Mouse (Mus musculus) forebrain, postnatal 0 days (tissue): Measurements from ENCODE around the gene Nudt16l1. TPM values are rescaled to one million over a fixed set of nuclear protein-coding genes. Genes with fewer than 3 reads are reported as not detected.

Experiments
- ATAC-seq: fragments of 200-750 bp; cut with Nextera tagmentation; 2 replicates; pipeline ENCODE4 v1.8.0; 2017; ENCODE audit warnings: mild to moderate bottlenecking, moderate library complexity
- DNase-seq: peaks from one replicate; pipeline ENCODE4 v3.0.0-alpha.2; 2015
- H3K27ac ChIP-seq: fragments of 300-500 bp; sonication (generic); 2 replicates; pipeline ENCODE4 v1.5.1; 2014; ENCODE audit warnings: low read depth, mild to moderate bottlenecking, antibody characterized with exemption, low read length, moderate library complexity, mixed read lengths
- H3K27me3 ChIP-seq: fragments of 300-500 bp; sonication (generic); 2 replicates; pipeline ENCODE4 v1.6.1; 2014; ENCODE audit warnings: mild to moderate bottlenecking, low read length, mixed read lengths; ENCODE audit not compliant: insufficient read depth
- H3K36me3 ChIP-seq: fragments of 300-500 bp; sonication (generic); 2 replicates; pipeline ENCODE4 v1.6.1; 2014; ENCODE audit warnings: mild to moderate bottlenecking, moderate library complexity; ENCODE audit not compliant: insufficient read depth
- H3K4me1 ChIP-seq: fragments of 300-500 bp; sonication (generic); 2 replicates; pipeline ENCODE4 v1.6.1; 2014; ENCODE audit warnings: antibody characterized with exemption; ENCODE audit not compliant: insufficient read depth
- H3K4me2 ChIP-seq: fragments of 300-500 bp; sonication (generic); 2 replicates; pipeline ENCODE4 v1.6.1; 2014; ENCODE audit warnings: low read depth, mild to moderate bottlenecking, moderate library complexity
- H3K4me3 ChIP-seq: fragments of 300-500 bp; sonication (generic); 2 replicates; pipeline ENCODE4 v1.5.1; 2014; ENCODE audit warnings: low read depth, low read length, mixed read lengths
- H3K9ac ChIP-seq: fragments of 300-500 bp; sonication (generic); 2 replicates; pipeline ENCODE4 v1.6.1; 2014; ENCODE audit warnings: mild to moderate bottlenecking
- H3K9me3 ChIP-seq: fragments of 300-500 bp; sonication (generic); 2 replicates; pipeline ENCODE4 v1.6.1; 2016; ENCODE audit warnings: low read length
- CTCF ChIP-seq: sonication (generic); IDR thresholded peaks from 2 replicates; pipeline ENCODE4 v1.5.1; 2016; ENCODE audit warnings: antibody characterized with exemption, control low read depth, low read depth
- WGBS: fragments of 180-500 bp; shearing (Covaris S2); extraction: QIAGEN DNeasy Blood & Tissue Kit; methylation state at CpG from one replicate; pipeline ENCODE4 v1.1.7; 2014; 5-methylcytosine and 5-hydroxymethylcytosine counted together
- polyA plus RNA-seq: library from polyadenylated mRNA; unstranded; fragments of >200 nt; fragmentation: Nextera tagmentation; extraction: Ambion mirVana; gene quantifications from 2 replicates; pipeline ENCODE4 v1.2.1, GENCODE M21; 2015
- total RNA-seq: library from RNA; depleted of rRNA; stranded (reverse); fragments of >200 nt; gene quantifications from 2 replicates; pipeline ENCODE4 v1.2.3, GENCODE M21; 2014

Gene Nudt16l1
- total and polyA plus RNA-seq, 2 experiments from 2014 or later, result 36.6 to 133 TPM

DNA sequence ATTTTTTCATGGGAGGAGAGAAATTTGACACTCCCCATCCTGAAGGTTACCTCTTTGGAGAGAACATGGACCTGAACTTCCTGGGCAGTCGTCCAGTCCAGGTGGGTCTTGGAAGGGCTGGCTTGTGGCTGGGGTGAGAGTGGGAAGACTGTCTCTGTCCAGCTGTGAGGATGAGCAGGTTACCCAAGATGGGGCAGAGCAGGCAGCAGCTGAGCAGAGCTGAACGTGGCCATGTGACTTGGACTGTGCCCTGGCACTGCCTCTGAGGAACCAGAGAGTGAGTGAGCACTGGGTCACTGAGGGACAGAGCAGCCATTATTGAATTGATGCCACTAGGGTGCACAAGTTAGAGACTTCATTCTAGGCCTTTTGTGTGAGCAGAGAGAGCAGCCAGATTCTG is 31.2 kb upstream of the Nudt16l1 start:
- Histone ChIP-seq H3K4me2 (no peak overlapping the region), H3K4me1 (no peaks in the 10 kb centered on the region), H3K27ac (no peak overlapping the region), H3K36me3 (peaks cover 33% of the 10 kb centered on the region), H3K4me3 (no peak overlapping the region), H3K27me3 (no peaks in the 10 kb centered on the region), H3K9me3 (no peaks in the 10 kb centered on the region), H3K9ac (no peak overlapping the region)
- no peak for TF ChIP-seq CTCF
- 81% methylated on average over 2 of the region's 2 CpGs for WGBS
- DNase-seq (no peak), ATAC-seq (no peak)

DNA sequence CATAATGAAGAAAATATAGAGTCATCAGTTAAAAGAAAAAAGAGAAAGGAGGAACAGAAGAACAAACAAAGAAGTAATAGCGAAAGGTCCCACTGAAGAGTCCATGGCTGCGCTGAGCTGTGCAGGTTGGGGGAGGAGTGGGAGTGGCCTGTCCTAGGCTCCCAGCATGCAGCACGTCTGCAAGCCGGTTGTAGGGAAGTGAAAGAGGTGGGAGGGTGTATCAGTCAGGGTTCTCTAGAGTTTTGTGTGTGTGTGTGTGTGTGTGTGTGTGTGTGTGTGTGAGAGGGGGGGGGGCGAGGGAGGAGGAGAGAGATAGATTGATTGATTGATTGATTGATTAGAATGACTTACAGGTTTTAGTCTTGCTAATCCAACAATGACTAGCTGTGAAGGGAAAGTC is 30.6 kb upstream of the Nudt16l1 start:
- 56% methylated on average over 5 of the region's 5 CpGs for WGBS

DNA sequence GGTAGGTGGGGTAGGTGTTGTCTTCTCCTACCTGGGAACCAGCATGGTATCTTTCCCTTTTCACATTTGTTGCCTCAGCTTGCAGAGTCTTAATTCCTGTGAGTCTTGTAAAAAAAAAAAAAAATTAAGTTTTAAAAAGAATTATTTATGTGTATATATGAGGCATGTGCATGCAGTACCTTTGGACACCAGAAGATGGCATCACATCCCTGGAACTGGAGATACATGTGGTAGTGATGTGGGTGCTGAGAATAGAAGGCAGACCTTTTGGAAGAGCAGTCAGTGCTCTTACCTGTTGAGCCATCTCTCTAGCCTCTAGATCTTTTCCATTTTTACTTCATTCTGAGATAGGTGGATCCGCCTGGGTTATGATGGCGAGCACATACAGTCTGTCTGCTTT is 28.8 kb upstream of the Nudt16l1 start:
- Histone ChIP-seq H3K27me3 (no peaks in the 10 kb centered on the region), H3K9ac (no peak overlapping the region), H3K4me1 (no peaks in the 10 kb centered on the region), H3K36me3 (peaks cover 47% of the 10 kb centered on the region), H3K4me2 (no peak overlapping the region), H3K4me3 (no peak overlapping the region), H3K9me3 (no peaks in the 10 kb centered on the region), H3K27ac (no peak overlapping the region)
- WGBS, result 99% methylated on average over 2 of the region's 2 CpGs
- DNase-seq (no peak), ATAC-seq (no peak)
- peak; percentile 60 for TF ChIP-seq CTCF

More for the DNA sequence above, 30.6 kb upstream of the Nudt16l1 start:
- Histone ChIP-seq H3K9ac (no peak overlapping the region), H3K4me1 (no peaks in the 10 kb centered on the region), H3K27ac (no peak overlapping the region), H3K36me3 (peaks cover 35% of the 10 kb centered on the region), H3K27me3 (no peaks in the 10 kb centered on the region), H3K9me3 (no peaks in the 10 kb centered on the region), H3K4me2 (no peak overlapping the region), H3K4me3 (no peak overlapping the region)
- no peak for DNase-seq
- ATAC-seq, result no peak
- TF ChIP-seq CTCF, result no peak

DNA sequence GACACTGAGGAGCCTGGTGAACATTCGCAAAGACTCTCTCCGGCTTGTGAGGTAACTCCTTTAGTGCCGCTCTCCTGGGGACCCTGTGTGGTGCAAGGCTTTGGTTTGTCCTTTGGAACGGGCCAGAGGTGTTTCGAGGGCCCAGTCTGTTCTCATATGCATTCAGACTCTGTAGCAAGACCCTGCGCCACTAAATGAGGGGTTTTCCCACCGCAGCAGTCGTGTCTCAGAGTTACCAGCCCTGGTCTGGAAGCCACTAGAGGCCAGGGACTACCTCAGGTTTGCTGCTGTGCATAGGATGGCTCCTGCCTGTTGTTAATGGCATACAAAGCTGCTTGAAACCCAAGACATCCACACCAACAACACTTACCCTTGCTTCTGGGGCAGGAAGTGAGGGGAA is 27.8 kb upstream of the Nudt16l1 start:
- no peak for TF ChIP-seq CTCF
- WGBS, result 91% methylated on average over 8 of the region's 8 CpGs
- Histone ChIP-seq H3K4me3 (no peak overlapping the region), H3K27me3 (no peaks in the 10 kb centered on the region), H3K9ac (no peak overlapping the region), H3K4me2 (no peak overlapping the region), H3K9me3 (no peaks in the 10 kb centered on the region), H3K27ac (no peak overlapping the region), H3K4me1 (no peaks in the 10 kb centered on the region), H3K36me3 (peaks cover 53% of the 10 kb centered on the region)
- no peak for DNase-seq
- no peak for ATAC-seq

DNA sequence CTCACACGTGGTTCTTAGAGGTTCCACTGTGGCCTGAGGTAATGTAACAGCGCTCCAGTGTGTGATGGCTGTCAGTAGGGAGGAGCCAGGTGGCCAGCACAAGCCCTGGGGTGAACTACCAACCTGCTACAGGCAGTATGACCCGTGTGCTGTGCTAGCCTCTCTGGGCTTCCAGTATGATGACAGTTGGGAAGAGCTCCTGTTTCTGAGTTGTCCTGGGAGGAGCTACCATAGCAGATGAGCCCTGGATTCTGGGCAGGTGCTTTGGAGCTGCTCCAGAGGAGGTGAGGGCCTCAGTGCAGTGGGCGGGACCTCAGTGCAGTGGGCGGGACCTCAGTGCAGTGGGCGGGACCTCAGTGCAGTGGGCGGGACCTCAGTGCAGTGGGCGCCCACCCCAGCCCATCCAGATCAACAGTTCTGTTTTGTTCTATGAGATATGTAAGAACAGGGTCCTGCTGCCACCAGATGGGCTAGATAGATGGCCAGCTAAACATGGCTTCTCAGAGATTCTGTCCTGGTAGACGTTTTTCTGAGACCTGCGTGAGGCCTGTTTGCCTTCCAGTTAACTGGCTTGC is 26.4 kb upstream of the Nudt16l1 start:
- no peaks in the 10 kb centered on the region for H3K27me3 ChIP-seq
- DNase-seq, result no peak
- H3K4me1 ChIP-seq, result no peaks in the 10 kb centered on the region
- H3K9ac ChIP-seq, result no peak overlapping the region
- no peaks in the 10 kb centered on the region for H3K9me3 ChIP-seq
- H3K4me2 ChIP-seq, result no peak overlapping the region
- no peak for ATAC-seq
- 81% methylated on average over 10 of the region's 10 CpGs for WGBS
- TF ChIP-seq CTCF, result no peak
- no peak overlapping the region for H3K4me3 ChIP-seq
- H3K27ac ChIP-seq, result no peak overlapping the region
- peaks cover 66% of the 10 kb centered on the region for H3K36me3 ChIP-seq

DNA sequence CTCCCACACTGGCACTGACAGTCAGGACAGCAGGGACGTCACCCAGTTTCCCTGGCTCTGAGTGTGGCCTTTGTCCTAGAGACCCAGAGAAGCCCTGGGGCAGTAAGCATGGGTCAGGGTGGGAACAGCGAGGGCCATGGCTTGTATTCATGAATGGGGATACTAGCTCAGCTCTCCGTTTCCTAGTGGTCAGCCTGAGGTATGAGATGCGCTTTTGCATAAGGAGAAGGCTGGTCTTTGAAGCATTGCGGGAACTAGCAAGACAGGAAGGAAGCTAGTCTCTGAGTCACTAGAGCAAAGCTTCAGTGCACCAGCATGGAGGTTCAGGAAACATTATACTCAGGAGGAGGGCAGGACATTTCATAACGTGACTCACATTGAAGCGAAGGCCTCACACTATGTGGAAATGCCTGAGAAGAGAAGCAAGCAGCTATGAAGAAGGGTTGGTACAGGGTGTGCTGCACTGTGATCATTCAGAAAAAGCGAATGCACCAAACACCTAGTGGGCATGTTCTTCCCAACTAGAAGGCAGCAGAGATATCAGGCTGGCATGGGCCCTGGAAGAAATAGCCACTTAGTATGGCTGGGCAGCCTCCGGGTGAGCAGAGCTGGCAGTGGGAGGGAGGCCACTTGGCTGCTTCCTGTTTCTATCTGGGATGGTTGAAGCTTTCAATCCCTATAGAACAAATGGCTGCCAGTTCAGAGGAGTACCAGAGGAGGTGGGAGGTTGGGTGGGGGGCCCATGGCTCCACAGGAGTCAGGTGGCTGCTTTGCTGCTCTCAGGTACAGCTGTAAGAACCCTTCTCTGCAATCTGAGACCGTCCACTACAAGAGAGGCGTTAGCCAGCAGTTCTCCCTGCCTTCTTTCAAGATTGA is 25.4 kb upstream of the Nudt16l1 start:
- H3K9ac ChIP-seq, result no peak overlapping the region
- H3K27ac ChIP-seq, result peak overlapping the region; percentile 36
- no peak overlapping the region for H3K4me2 ChIP-seq
- H3K4me3 ChIP-seq, result no peak overlapping the region
- WGBS, result 75% methylated on average over 11 of the region's 11 CpGs
- H3K9me3 ChIP-seq, result no peaks in the 10 kb centered on the region
- H3K36me3 ChIP-seq, result peaks cover 69% of the 10 kb centered on the region
- no peak for DNase-seq
- peak; percentile 18 for ATAC-seq
- H3K27me3 ChIP-seq, result no peaks in the 10 kb centered on the region
- TF ChIP-seq CTCF, result peak; percentile 26; the same call in 1 of the 2 replicates
- H3K4me1 ChIP-seq, result no peaks in the 10 kb centered on the region
